Mouse (Mus musculus): ENCODE results near the gene Naip1. TPM values are rescaled to one million over a fixed set of nuclear protein-coding genes. Genes with fewer than 3 reads are reported as not detected.
"Not testable (repeated sequence)": the region's sequence is repeated elsewhere in the genome, so short reads cannot be mapped to it uniquely, and the experiment has no call there.

Gene Naip1
- total RNA-seq (2015; ENCODE audit: low replicate concordance) (not detected in 2 replicates), total RNA-seq (2017; ENCODE audit: low replicate concordance) (not detected in 2 replicates)

DNA sequence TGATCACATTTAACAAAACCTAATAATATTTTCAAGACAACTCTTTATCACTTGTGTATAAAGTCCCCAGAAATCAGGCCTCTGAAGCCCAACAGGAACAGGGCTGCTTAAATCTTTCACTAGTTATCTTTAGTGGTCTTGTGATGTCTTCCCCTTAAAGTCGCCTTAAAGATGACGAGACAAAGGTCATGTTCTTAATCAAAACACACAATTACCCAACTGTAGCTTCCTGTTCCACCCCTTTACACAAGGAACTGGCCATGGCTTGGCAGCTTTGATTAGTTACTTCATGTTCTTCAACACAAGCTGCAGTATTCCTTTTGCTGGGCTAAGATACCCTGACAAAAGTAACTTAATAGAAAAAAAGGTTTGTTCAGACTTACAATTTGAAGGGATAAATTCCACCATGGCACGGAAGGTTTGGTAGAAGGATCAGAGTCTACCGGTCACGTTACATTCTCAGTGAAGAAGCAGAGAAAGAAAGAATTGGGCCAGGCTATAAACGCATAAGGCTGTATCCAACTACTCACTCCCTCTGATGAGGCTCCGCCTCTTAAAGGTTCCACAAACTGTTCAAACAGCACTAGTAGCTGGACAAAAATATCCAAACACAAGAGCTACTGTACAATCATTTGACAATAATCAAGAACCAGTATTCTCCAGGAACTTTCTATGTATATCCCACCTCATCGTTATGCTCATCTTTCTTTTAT, at the start of gene Naip1:
Gene Naip1 (minus strand): TSS at position 455 of the 713 bp plus-strand sequence.
- not testable (repeated sequence) for ATAC-seq (replicated peaks; ENCODE audit: low FRiP score, poor library complexity, severe bottlenecking)

- ATAC-seq (replicated peaks; ENCODE audit: low FRiP score, poor library complexity, severe bottlenecking), result not testable (repeated sequence)
Observed at GRCm38 (mm10) chr13:100499625-100500024, 47.0 kb upstream of the Naip1 start.

DNA sequence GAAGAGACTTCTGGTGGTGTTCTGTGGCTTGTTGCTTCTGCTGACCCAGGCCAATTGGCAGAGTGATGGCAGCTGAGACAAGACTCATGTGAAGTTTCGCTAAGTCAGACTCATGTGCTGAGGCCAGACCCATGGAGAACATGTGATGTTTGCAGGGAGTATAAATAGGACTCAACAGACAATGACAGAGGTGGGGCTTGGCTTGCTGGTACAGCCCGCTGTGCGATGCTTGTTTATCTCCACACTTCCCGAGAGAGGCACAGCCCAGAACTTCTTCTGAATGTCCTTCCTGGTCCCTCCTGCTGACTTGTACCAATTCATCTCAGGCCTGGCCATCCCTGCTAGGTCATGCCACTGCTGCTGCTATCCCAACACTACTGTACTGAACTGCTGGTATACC, 42.7 kb upstream of the Naip1 start:
- ATAC-seq (replicated peaks; ENCODE audit: low FRiP score, poor library complexity, severe bottlenecking), result no peak

DNA sequence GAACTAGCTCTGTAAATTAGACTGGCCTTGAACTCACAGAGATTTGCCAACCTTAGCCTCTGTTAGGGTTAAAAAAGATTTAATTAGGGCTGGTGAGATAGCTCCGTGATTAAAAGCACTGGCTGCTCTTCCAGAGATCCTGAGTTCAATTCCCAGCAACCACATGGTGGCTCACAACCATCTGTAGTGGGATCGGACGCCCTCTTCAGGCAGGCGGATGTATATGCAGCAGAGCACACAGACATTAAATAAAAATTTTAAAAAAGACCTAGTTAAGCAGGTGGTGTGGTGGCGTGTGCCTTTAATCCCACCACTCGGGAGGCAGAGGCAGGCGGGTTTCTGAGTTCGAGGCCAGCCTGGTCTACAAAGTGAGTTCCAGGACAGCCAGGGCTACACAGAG, 41.7 kb upstream of the Naip1 start:
- not testable (repeated sequence) for ATAC-seq (replicated peaks; ENCODE audit: low FRiP score, poor library complexity, severe bottlenecking)

DNA sequence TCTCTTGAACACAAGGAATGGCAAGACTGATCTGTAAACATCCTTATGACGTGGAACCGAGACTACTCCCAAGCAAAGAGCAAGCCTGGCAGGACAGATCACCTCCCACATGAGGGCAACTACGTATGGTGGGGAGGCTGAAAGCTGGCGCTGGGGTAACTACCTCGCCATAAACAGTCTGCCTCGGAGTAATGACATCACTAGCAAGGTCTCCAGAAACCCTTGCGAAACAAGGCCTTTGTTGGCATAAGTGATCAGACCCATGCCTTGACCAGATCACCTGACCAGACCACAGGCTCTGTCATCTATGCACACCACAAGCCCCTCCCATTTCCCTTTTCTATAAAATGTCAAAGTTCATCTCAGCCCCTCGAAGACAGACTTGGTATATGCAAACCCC, 40.6 kb upstream of the Naip1 start:
- no peak for ATAC-seq (replicated peaks; ENCODE audit: low FRiP score, poor library complexity, severe bottlenecking)

DNA sequence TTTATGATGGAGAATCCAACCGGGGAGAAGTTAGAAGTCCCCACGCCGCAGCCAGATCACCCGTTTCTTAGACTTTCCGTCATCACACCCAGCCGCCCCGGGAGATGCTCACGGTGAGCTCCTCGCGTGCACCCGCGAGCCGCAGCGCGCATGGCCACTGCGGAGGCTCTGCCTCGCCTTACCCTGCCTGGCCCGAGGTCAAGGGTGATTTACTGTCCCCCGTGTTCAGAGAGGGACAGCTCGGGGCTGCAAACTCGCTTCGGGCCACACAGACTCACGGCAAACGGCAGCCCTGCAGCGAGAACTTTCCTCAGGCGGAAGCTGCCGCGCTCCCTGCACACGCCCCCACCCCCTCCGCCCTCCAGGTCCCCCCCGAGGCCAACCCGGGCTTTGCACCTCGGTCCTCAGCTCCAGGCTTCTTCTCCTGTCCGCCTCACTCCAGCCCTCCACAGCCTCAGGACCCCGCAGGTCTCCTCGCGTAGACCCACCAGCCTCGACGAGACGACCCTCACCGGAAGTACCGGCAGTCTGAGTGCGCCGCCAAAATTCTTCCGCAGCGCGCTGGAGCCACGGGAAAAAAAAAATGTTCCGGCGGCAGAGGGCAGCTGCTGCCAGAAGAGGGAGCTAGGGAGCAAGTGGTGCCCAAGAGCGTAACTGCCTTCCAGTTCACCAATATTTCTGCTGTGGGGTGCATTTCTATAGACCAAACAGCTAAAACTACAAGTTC, 39.6 kb upstream of the Naip1 start, which contains the start of gene Gtf2h2:
Gene Gtf2h2 (minus strand): TSS at position 519 of the 727 bp plus-strand sequence.
- ATAC-seq (replicated peaks; ENCODE audit: low FRiP score, poor library complexity, severe bottlenecking), result peak; percentile 94

GRCm38 (mm10) chr13:100491623-100492022, 39.0 kb upstream of the Naip1 start:
- ATAC-seq (replicated peaks; ENCODE audit: low FRiP score, poor library complexity, severe bottlenecking), result no peak

DNA sequence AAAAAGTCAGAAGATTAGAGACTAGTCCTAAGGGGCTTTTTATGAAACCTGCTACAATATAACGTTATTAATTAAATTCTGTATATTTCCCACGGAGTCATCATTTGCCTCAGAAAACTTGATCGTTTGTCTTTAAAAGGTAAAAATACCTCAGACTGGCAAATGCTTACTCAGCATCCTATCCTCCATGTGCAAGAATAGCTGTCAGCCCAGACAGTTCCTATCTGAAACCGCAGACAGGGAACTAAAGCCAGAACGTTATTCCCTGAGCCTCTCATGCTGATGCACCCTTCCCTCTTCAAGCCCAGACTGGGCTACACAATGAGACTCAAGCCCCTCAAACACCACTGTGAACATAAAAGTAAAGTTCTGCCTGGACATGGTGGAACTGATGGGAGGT, 37.8 kb upstream of the Naip1 start:
- ATAC-seq (replicated peaks; ENCODE audit: low FRiP score, poor library complexity, severe bottlenecking), result no peak

DNA sequence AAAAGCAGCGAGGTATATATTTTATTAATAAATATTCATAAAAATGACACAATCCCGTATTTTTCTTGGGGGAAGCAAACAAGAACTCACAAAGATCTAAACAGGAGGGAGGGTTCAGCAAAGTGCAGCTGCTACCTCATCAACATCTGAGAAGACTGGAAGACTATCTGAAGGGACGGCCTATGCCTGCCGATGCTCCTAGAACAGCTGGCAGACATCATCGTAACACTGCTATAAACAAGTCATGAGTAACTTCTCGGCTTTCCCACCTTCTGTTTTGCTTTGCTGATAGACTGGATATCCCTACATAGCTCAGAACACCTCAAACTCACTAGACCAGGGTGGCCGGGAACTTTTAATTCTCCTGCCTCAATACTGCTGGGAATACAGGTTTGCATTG, 30.9 kb upstream of the Naip1 start:
- ATAC-seq (replicated peaks; ENCODE audit: low FRiP score, poor library complexity, severe bottlenecking), result no peak

GRCm38 (mm10) chr13:100463527-100464222, 11.0 kb upstream of the Naip1 start:
- ATAC-seq (replicated peaks; ENCODE audit: low FRiP score, poor library complexity, severe bottlenecking), result peak; percentile 94

- no peak for ATAC-seq (replicated peaks; ENCODE audit: low FRiP score, poor library complexity, severe bottlenecking)
Observed at GRCm38 (mm10) chr13:100461336-100461735, 8.7 kb upstream of the Naip1 start.

GRCm38 (mm10) chr13:100449495-100449894, 3.2 kb downstream of the Naip1 start:
- no peak for ATAC-seq (replicated peaks; ENCODE audit: low FRiP score, poor library complexity, severe bottlenecking)

- ATAC-seq (replicated peaks; ENCODE audit: low FRiP score, poor library complexity, severe bottlenecking), result no peak
Observed at GRCm38 (mm10) chr13:100440116-100440515, 12.6 kb downstream of the Naip1 start.

GRCm38 (mm10) chr13:100438701-100439100, 14.0 kb downstream of the Naip1 start:
- no peak for ATAC-seq (replicated peaks; ENCODE audit: low FRiP score, poor library complexity, severe bottlenecking)

DNA sequence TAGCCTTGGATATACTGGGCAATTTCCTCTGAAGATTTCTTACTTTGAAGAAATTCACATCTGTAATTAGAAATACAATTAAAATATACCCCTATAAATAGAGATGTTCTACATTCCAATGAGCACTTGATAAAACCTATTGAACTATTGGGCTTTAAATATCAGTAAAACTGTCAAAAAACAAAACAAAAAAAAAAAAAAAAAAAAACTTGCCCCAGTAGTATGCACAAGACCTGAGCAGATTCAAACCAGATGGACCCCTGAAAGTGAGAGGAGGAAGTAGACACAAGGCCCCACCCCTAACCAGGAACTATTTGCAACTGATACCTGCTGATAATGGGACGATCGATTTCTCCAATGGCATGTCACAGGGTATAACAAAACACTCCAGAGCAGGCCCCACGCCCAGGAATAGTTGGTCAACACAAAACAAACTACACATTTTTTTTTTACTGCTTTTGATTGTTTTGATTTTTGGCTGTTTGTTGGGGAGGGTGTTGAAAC, 15.3 kb downstream of the Naip1 start:
- ATAC-seq (replicated peaks; ENCODE audit: low FRiP score, poor library complexity, severe bottlenecking), result no peak

DNA sequence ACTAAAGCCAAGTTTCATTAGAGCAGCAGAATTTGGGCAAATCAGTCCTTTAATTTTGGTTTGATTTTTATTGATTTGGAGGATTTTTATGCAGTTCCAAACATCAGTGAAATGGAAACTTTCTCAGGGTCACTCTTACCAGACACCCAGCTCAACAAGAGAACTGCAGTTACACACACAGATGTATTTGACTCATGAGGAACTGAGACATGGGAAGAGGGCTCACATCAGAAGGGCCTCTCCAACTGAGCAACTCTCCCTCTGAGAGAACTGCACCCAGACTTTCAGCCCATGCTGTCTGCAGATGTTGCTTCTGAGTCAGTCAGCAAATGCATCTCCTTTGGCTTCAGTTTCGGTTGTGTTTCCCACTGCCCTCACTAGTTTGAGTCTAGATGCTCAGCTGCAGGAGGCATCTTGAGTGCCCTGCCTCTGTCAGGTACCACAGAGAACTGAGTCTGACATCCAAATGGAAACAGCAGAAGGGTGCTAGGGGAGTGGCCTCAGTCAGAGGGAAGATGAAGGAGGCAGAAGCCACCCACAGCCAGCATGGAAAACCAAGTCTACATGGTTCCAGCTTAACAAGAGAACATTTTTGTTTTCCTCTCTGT, 16.0 kb downstream of the Naip1 start:
- ATAC-seq (replicated peaks; ENCODE audit: low FRiP score, poor library complexity, severe bottlenecking), result not testable (repeated sequence)

- ATAC-seq (replicated peaks; ENCODE audit: low FRiP score, poor library complexity, severe bottlenecking), result not testable (repeated sequence)
Observed at GRCm38 (mm10) chr13:100419958-100420357, 32.7 kb downstream of the Naip1 start.

DNA sequence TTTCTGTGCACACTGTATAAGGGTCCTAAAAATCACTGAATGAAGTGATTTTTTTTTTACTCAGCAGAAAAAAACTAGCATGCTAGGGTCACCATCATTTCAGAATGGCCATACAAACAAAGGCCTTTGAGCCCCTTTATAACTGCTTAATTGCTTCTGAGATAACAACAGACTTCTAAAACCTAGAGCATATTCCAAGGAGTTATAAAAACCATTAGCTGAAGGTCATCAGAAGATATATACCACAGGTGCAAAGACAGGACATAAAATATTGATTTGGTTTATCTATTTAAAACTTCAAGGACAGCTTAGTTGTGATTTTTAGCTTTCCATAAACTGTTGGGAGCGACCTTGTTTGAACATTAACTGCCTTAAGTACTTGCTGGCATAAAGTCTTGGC, 38.2 kb downstream of the Naip1 start:
- no peak for ATAC-seq (replicated peaks; ENCODE audit: low FRiP score, poor library complexity, severe bottlenecking)

DNA sequence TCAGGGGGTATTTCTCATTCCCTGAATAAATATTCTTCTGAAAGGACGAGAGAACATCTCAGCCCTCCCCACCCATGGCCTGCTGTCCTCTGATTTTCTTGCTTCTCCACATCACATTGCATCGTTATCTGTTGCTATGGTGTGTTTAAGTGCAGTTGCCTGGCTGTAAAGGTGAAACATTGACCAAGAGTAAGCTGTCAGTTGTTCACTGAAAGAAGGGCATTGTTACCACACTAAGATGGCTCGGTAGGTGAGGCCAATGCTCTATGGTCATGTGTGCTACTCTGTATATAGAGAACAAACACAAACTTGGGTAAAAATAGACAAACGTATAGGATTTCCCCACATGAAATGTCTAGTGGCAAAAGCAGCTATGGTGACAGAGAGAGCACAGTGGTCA, 42.8 kb downstream of the Naip1 start:
- no peak for ATAC-seq (replicated peaks; ENCODE audit: low FRiP score, poor library complexity, severe bottlenecking)

GRCm38 (mm10) chr13:100409181-100409580, 43.5 kb downstream of the Naip1 start:
- no peak for ATAC-seq (replicated peaks; ENCODE audit: low FRiP score, poor library complexity, severe bottlenecking)
